Mouse (Mus musculus): ENCODE results near the gene Cep44.

The Cep44 gene

DNA sequence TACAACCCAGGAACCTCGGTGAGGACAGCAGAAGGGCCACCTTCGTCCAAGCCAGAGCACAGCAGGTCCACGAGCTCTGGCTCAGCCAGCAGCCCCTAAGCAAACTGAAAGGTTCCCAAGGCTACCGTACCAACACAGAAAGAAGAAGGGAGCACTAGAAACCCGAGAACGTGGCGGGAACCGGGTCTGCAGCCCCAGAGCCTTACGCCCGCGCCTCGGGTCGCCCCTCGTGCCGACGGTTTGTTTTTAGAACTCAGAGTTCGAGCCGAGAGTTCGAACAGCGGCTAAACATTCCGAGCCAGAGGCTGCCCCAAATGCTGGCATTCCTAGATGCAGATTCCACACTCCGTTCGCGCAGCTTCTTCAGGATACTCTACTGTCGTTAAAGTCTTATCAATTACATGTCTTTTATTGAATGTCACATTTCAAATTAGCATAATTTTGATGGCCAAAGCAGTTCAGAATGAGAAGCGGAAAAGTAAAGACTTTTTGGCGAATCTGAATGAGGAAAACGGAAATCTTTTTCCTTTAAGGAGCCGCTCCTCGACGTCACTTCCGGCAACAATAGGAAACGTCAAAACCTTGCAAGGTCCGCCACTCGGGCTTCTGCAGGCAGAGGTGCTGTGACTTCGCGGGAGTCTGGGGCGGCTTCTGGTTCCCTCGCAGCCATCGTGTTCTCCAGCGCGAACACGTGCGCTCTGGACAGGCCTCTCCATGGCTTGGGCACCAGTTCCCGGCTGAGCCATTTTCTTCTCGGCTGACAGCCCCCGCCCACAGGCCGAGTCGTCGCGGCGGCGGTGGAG lies at the start of gene Cep44, which contains the start of gene Fbxo8:
Gene Cep44, minus strand, starts transcription at position 490 of the 803 bp plus-strand sequence.
Gene Fbxo8, plus strand, starts transcription at position 533 of the 803 bp plus-strand sequence.
- in situ Hi-C loops (cut with MseI, MboI): no loop called here

DNA sequence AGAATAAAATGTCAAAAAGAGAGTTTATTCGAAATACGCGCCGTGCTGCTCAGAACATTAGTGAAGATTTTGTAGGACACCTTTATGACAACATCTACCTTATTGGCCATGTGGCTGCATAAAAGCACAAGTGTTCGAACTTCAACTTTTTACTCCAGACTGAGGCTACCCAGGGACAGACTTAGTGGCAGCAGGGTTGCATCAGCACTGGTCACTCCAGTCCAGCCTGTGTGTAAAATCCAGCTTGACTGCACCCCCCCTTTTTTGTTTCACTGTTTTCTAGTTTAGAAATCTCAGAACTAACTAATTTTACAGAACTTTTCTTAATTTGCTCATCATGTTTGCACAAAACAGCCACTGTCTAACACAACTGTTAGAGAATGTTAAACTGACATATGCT lies 40.7 kb upstream of the Cep44 start:
- in situ Hi-C loops (cut with MseI, MboI): no loop called here

GRCm38 (mm10) chr8:56591084-56591483 lies 40.2 kb upstream of the Cep44 start:
- in situ Hi-C loops (cut with MseI, MboI): no loop called here

DNA sequence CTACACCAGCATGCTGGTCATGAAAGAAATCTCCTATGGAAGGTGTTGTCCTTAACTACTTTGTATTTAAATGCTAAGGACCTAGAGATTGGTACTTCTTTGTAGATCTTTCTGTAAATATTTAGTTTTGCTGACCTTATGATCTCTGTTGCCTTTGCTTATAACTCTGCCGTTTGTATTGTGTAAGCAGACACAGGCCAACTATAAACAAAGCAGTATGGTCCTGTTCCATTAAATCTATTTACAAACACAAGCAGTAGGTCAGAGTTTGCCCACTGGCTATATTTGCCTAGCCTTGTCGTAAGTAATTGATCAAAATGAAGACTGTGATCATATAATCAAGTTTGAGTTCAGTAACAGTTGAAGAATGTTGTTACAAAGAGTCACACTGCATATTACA lies 38.2 kb upstream of the Cep44 start:
- in situ Hi-C loops (cut with MseI, MboI): no loop called here

GRCm38 (mm10) chr8:56582841-56583240 lies 32.0 kb upstream of the Cep44 start:
- in situ Hi-C loops (cut with MseI, MboI): no loop called here

GRCm38 (mm10) chr8:56580918-56581317 lies 30.1 kb upstream of the Cep44 start:
- in situ Hi-C loops (cut with MseI, MboI): no loop called here

- in situ Hi-C loops (cut with MseI, MboI): no loop called here
These were observed 16.0 kb upstream of the Cep44 start for GRCm38 (mm10) chr8:56566856-56567255.

- in situ Hi-C loops (cut with MseI, MboI): no loop called here
These were observed 13.7 kb upstream of the Cep44 start for GRCm38 (mm10) chr8:56564399-56565047.

- in situ Hi-C loops (cut with MseI, MboI): no loop called here
These were observed 1.8 kb upstream of the Cep44 start for GRCm38 (mm10) chr8:56552551-56553103.

GRCm38 (mm10) chr8:56552045-56552444 lies 1.2 kb upstream of the Cep44 start:
- in situ Hi-C loops (cut with MseI, MboI): no loop called here

DNA sequence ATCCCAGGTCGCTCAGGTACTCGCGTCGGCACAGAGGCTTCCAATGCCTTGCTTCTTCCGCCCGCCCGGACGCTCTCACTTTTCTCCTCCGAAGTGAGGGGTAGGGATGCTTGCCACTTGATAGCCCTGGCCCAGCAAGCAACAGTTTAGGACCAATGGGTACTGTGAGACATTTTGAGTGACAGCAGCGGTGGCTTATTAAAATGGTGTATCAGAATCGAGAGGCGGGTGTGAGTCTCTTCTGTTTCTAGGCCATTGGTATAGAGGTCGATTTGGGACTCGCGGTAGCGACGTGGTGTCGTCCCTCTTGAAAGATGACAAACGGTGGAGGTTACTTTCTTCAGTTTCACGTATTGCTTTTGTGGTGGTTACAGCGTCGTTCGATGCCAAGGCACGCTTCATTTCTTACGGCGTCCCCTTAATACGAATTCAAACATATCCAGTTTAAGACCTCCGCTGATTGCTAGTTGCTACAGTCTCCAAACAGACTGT lies 560 bp upstream of the Cep44 start:
- in situ Hi-C loops (cut with MseI, MboI): no loop called here

GRCm38 (mm10) chr8:56547866-56548265 lies 3.0 kb downstream of the Cep44 start:
- in situ Hi-C loops (cut with MseI, MboI): no loop called here

DNA sequence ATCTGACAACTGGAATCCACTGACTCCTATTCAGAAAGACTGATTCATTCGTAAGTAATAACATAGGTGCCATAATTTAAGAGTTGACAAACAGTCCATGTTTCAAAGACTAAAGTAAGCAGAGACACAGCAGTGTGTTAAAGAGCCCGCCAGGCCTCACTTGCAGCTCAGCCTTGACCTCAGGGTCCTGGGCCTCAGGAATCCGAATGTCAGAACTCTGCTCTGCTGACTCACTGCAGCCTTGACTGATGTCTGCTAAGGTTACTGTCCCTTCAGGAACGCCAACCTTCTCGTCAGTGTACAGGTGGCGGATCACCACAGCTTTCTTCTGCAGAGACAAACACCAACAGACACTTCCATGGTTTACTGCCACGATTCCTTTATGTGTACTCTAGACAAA lies 10.1 kb downstream of the Cep44 start:
- in situ Hi-C loops (cut with MseI, MboI): no loop called here

DNA sequence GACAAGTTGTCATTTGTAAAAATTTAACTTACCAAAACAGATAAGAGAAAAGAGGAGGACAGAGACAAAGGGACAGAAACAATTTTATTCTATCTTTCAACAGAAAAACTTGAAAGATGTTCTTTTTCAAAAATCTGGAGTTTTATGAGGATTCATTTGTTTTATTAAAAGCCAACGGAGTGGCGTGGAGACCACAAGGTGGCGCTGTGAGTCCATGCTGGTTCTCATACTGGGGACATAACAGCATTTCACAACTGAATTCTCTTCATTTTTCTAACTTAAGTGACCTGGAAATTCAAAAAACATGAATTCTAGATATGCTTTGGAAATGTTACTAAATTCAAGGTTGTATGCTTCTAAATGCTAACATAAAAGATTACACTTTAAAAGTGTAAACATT lies 20.5 kb downstream of the Cep44 start:
- in situ Hi-C loops (cut with MseI, MboI): no loop called here

DNA sequence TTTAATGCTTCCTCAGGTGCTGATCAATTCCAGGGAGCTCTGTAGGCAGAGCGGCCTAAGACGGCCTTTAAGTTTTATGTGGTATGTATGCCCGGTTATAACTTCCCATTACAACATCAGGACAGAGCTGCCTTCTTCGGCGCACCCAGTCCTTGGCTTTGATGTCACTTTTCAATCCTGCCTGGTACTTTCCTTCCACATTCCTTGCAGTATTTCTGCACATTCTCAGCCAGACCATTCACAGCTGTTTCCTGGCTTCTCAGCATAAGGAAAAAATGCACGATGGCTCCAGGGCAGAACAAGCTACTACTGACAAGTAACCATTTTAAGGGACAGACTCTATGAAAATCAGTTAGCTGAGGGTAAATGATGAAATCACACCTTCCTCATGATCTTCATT lies 22.0 kb downstream of the Cep44 start:
- in situ Hi-C loops (cut with MseI, MboI): no loop called here

GRCm38 (mm10) chr8:56521051-56521450 lies 29.8 kb downstream of the Cep44 start:
- in situ Hi-C loops (cut with MseI, MboI): no loop called here

- in situ Hi-C loops (cut with MseI, MboI): no loop called here
These were observed 30.6 kb downstream of the Cep44 start for GRCm38 (mm10) chr8:56520249-56520648.

- in situ Hi-C loops (cut with MseI, MboI): no loop called here
These were observed 32.0 kb downstream of the Cep44 start for GRCm38 (mm10) chr8:56518848-56519247.

- in situ Hi-C loops (cut with MseI, MboI): no loop called here
These were observed 41.8 kb downstream of the Cep44 start for GRCm38 (mm10) chr8:56508952-56509479.

GRCm38 (mm10) chr8:56508318-56508951 lies 42.4 kb downstream of the Cep44 start:
- in situ Hi-C loops (cut with MseI, MboI): no loop called here

DNA sequence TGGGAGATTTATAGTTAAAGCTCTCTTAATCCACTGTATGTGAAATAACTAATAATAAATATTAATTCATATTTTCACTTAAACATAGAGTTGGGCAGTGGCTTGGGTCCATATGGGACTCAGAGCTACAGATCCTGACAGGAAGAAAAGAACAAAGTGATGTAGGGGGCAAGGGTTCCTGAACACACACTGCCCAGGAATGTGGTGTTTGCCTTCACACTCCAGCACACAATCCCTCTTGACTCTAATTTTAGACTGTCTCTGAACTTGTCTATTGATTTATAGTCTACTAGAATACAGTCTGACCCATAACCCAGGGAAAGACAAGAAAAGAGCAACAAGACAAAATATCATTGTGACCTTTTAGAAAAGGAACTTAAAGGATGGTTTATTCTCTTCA lies 48.9 kb downstream of the Cep44 start:
- in situ Hi-C loops (cut with MseI, MboI): no loop called here

GRCm38 (mm10) chr8:56489496-56489895 lies 61.4 kb downstream of the Cep44 start:
- in situ Hi-C loops (cut with MseI, MboI): loop anchor here (5.0 to 10.0 kb wide), 2 partner anchors 425 to 427 kb away; no protein-coding TSS in a partner anchor

All from mouse trophoblast stem cell (cell line).